In genomic region chr11:114823199-114823725, GRCm38 (mm10) we compare ENCODE assay signal across 10 mouse cellular contexts. TPM values are rescaled to one million over a fixed set of nuclear protein-coding genes. Genes with fewer than 3 reads are reported as not detected.
DNase-seq lines count a peak whose midpoint lies in the region; ATAC-seq and TF ChIP-seq lines count a peak whose summit lies in the region.
"Had no signal": no experiment of that assay in that cellular context is flagged by ENCODE, and none has a peak within 500 bp of the region (broad histone marks: within the 10 kb centered on the region; RNA-seq: fewer than 3 reads in every experiment).

No protein-coding gene starts in this region.

- ATAC-seq in heart, postnatal 0 days (ENCODE audit: insufficient read depth, low read depth), result no peak
- peak; percentile 33; the same call in 1 of the 2 replicates for ATAC-seq in forebrain, embryonic 12.5 days (ENCODE audit: low FRiP score)
- no peak for ATAC-seq in midbrain, embryonic 11.5 days (ENCODE audit: low FRiP score)
- ATAC-seq in erythroid progenitor cell, adult 5-6 weeks (replicated peaks; ENCODE audit: low FRiP score, poor library complexity, severe bottlenecking), result no peak

- TF ChIP-seq CTCF in heart, postnatal 0 days (IDR thresholded peaks at IDR 0.05; ENCODE audit: low read depth), result no peak

- no peaks in the 10 kb centered on the region for H3K36me3 ChIP-seq in heart, postnatal 0 days (replicated peaks; ENCODE audit: control insufficient read depth, insufficient read depth, low read length)
- no peaks in the 10 kb centered on the region for H3K36me3 ChIP-seq in forebrain, embryonic 12.5 days (replicated peaks)
- no peaks in the 10 kb centered on the region for H3K36me3 ChIP-seq in midbrain, embryonic 11.5 days (ENCODE audit: control insufficient read depth, insufficient read depth, low read length)
- H3K36me3 ChIP-seq: liver, embryonic 15.5 days had no signal

- no peaks in the 10 kb centered on the region for H3K27me3 ChIP-seq in heart, postnatal 0 days (ENCODE audit: control insufficient read depth, insufficient read depth, low read length)
- H3K27me3 ChIP-seq in forebrain, embryonic 12.5 days, result peaks cover 14% of the 10 kb centered on the region; the same call in 1 of the 2 replicates
- H3K27me3 ChIP-seq in midbrain, embryonic 11.5 days (ENCODE audit: control insufficient read depth, insufficient read depth, low read length), result no peaks in the 10 kb centered on the region
- H3K27me3 ChIP-seq: liver, embryonic 15.5 days had no signal

- 0 out of 2 replicates have a peak overlapping the region, but pooled peaks have one; percentile 3 for H3K27ac ChIP-seq in heart, postnatal 0 days (ENCODE audit: low read depth)
- 0 out of 2 replicates have a peak overlapping the region, but pooled peaks have one; percentile 21 for H3K27ac ChIP-seq in brown adipose tissue, adult 24 weeks (replicated peaks; ENCODE audit: low read depth, low read length)
- H3K27ac ChIP-seq in forebrain, embryonic 12.5 days, result peak overlapping the region; percentile 66; the same call in 1 of the 2 replicates
- H3K27ac ChIP-seq in midbrain, embryonic 11.5 days (ENCODE audit: low read depth, low read length), result 0 out of 2 replicates have a peak overlapping the region, but pooled peaks have one; percentile 9
- H3K27ac ChIP-seq: liver, embryonic 15.5 days had no signal

- no peak overlapping the region for H3K4me3 ChIP-seq in heart, postnatal 0 days (ENCODE audit: low read depth, low read length)
- H3K4me3 ChIP-seq in brown adipose tissue, adult 24 weeks (ENCODE audit: insufficient read depth, low read depth, low read length), result no peak overlapping the region
- no peak overlapping the region for H3K4me3 ChIP-seq in forebrain, embryonic 12.5 days (replicated peaks)
- H3K4me3 ChIP-seq in midbrain, embryonic 11.5 days (ENCODE audit: low read depth, low read length), result no peak overlapping the region
- H3K4me3 ChIP-seq: liver, embryonic 15.5 days had no signal

- no peaks in the 10 kb centered on the region for H3K9me3 ChIP-seq in heart, postnatal 0 days (replicated peaks; ENCODE audit: control insufficient read depth, low read length)
- H3K9me3 ChIP-seq in forebrain, embryonic 12.5 days, result no peaks in the 10 kb centered on the region
- H3K9me3 ChIP-seq in midbrain, embryonic 11.5 days (ENCODE audit: control insufficient read depth, low read length), result no peaks in the 10 kb centered on the region
- H3K9me3 ChIP-seq: liver, embryonic 15.5 days had no signal

- no peak overlapping the region for H3K4me2 ChIP-seq in heart, postnatal 0 days (ENCODE audit: low read depth, low read length)
- no peak overlapping the region for H3K4me2 ChIP-seq in forebrain, embryonic 12.5 days
- H3K4me2 ChIP-seq in midbrain, embryonic 11.5 days, result peak overlapping the region; percentile 4; the same call in 1 of the 2 replicates
- H3K4me2 ChIP-seq: liver, embryonic 15.5 days had no signal

- TF ChIP-seq EP300 in heart, postnatal 0 days (IDR thresholded peaks at IDR 0.05; ENCODE audit: low read depth), result no peak

- DNase-seq in heart, postnatal 0 days (ENCODE audit: low spot score), result no peak
- no peak for DNase-seq in heart, adult 18-20 months
- DNase-seq in midbrain, embryonic 11.5 days (ENCODE audit: low spot score, missing footprints), result no peak
- DNase-seq in testis, postnatal 10 days (ENCODE audit: low spot score), result no peak
- DNase-seq in cerebellum, postnatal 4 days (ENCODE audit: low spot score in 2 of 2), result no peak

- H3K4me1 ChIP-seq in heart, postnatal 0 days (ENCODE audit: control insufficient read depth, insufficient read depth), result 0 out of 2 replicates have a peak, but pooled peaks cover 3% of the 10 kb centered on the region
- no peaks in the 10 kb centered on the region for H3K4me1 ChIP-seq in brown adipose tissue, adult 24 weeks (ENCODE audit: control insufficient read depth, insufficient read depth, insufficient read length, low read length)
- H3K4me1 ChIP-seq in forebrain, embryonic 12.5 days, result peaks cover 29% of the 10 kb centered on the region
- H3K4me1 ChIP-seq in midbrain, embryonic 11.5 days (ENCODE audit: control insufficient read depth, insufficient read depth, low read length), result peaks cover 18% of the 10 kb centered on the region

- 24% methylated on average over 11 of the region's 11 CpGs for WGBS in heart, postnatal 0 days
- WGBS in forebrain, embryonic 12.5 days, result under 1% methylated on average over 11 of the region's 11 CpGs
- WGBS in midbrain, embryonic 11.5 days, result 3% methylated on average over 11 of the region's 11 CpGs

- H3K9ac ChIP-seq in heart, postnatal 0 days (replicated peaks; ENCODE audit: low read depth, low read length), result no peak overlapping the region
- H3K9ac ChIP-seq in forebrain, embryonic 12.5 days, result no peak overlapping the region
- H3K9ac ChIP-seq in midbrain, embryonic 11.5 days (ENCODE audit: low read length), result 0 out of 2 replicates have a peak overlapping the region, but pooled peaks have one; percentile 20
- H3K9ac ChIP-seq: liver, embryonic 15.5 days had no signal

RNA-seq across cellular contexts. Expression of gene Gpr142, which starts 24.5 kb away (rescaled TPM):
- total RNA-seq in heart, postnatal 0 days (2014; rRNA removed; ENCODE audit: low replicate concordance), result not detected in 2 replicates
- polyA plus RNA-seq in heart, postnatal 0 days (2015; fragmentation: Nextera tagmentation; extraction: Ambion mirVana), result not detected in 2 replicates
- not detected for total RNA-seq in heart, adult 18-20 months (2021)
- polyA plus RNA-seq in brown adipose tissue, adult 24 weeks (2012; ENCODE audit: insufficient read depth, insufficient read length, missing spikeins), result not detected in 2 replicates
- not detected in 2 replicates for polyA plus RNA-seq in forebrain, embryonic 12.5 days (2016; fragmentation: Nextera tagmentation; extraction: Ambion mirVana)
- polyA plus RNA-seq in midbrain, embryonic 11.5 days (2014; fragmentation: Nextera tagmentation; extraction: Ambion mirVana), result 0.12 TPM in 1 of 2 replicates, not detected in the other
- total RNA-seq in erythroid progenitor cell, adult 5-6 weeks (2015; ENCODE audit: low replicate concordance), result not detected in 2 replicates
- total RNA-seq in erythroid progenitor cell, adult 5-6 weeks (2017; ENCODE audit: low replicate concordance), result not detected in 2 replicates
- total RNA-seq: gastrocnemius, postnatal 10 days had no signal
- polyA plus RNA-seq: liver, embryonic 15.5 days had no signal

RNA-seq across cellular contexts. Expression of gene Btbd17, which starts 27.5 kb away (rescaled TPM):
- not detected in 2 replicates for total RNA-seq in heart, postnatal 0 days (2014; rRNA removed; ENCODE audit: low replicate concordance)
- polyA plus RNA-seq in heart, postnatal 0 days (2015; fragmentation: Nextera tagmentation; extraction: Ambion mirVana), result 0.12 and 0.18 TPM in 2 replicates
- not detected for total RNA-seq in heart, adult 18-20 months (2021)
- not detected in 2 replicates for polyA plus RNA-seq in brown adipose tissue, adult 24 weeks (2012; ENCODE audit: insufficient read depth, insufficient read length, missing spikeins)
- polyA plus RNA-seq in forebrain, embryonic 12.5 days (2016; fragmentation: Nextera tagmentation; extraction: Ambion mirVana), result 41.6 and 44.8 TPM in 2 replicates
- polyA plus RNA-seq in midbrain, embryonic 11.5 days (2014; fragmentation: Nextera tagmentation; extraction: Ambion mirVana), result 65.3 and 70.2 TPM in 2 replicates
- not detected in 2 replicates for total RNA-seq in erythroid progenitor cell, adult 5-6 weeks (2015; ENCODE audit: low replicate concordance)
- total RNA-seq in erythroid progenitor cell, adult 5-6 weeks (2017; ENCODE audit: low replicate concordance), result not detected in 2 replicates
- polyA plus RNA-seq: liver, embryonic 15.5 days had no signal

RNA-seq across cellular contexts. Expression of gene Gprc5c, which starts 27.7 kb away (rescaled TPM):
- total RNA-seq in heart, postnatal 0 days (2014; rRNA removed; ENCODE audit: low replicate concordance), result 14.1 and 16.5 TPM in 2 replicates
- polyA plus RNA-seq in heart, postnatal 0 days (2015; fragmentation: Nextera tagmentation; extraction: Ambion mirVana), result 6.8 and 7.5 TPM in 2 replicates
- 1 to 10 TPM; 5.1 to 7.5 TPM for total RNA-seq in heart, adult 18-20 months (2021)
- 5.4 and 8.4 TPM in 2 replicates for polyA plus RNA-seq in brown adipose tissue, adult 24 weeks (2012; ENCODE audit: insufficient read depth, insufficient read length, missing spikeins)
- polyA plus RNA-seq in forebrain, embryonic 12.5 days (2016; fragmentation: Nextera tagmentation; extraction: Ambion mirVana), result 8.4 and 10.8 TPM in 2 replicates
- 8.9 and 10.7 TPM in 2 replicates for polyA plus RNA-seq in midbrain, embryonic 11.5 days (2014; fragmentation: Nextera tagmentation; extraction: Ambion mirVana)
- total RNA-seq in erythroid progenitor cell, adult 5-6 weeks (2015; ENCODE audit: low replicate concordance), result not detected in 2 replicates
- total RNA-seq in erythroid progenitor cell, adult 5-6 weeks (2017; ENCODE audit: low replicate concordance), result not detected in 2 replicates

RNA-seq across cellular contexts. Expression of gene Kif19a, which starts 58.1 kb away (rescaled TPM):
- 2.7 TPM in 1 of 2 replicates, not detected in the other for total RNA-seq in heart, postnatal 0 days (2014; rRNA removed; ENCODE audit: low replicate concordance)
- 0.08 and 0.14 TPM in 2 replicates for polyA plus RNA-seq in heart, postnatal 0 days (2015; fragmentation: Nextera tagmentation; extraction: Ambion mirVana)
- 1 to 10 TPM in 1 of 2 experiments, under 1 TPM in 1; 0.42 to 1.3 TPM for total RNA-seq in heart, adult 18-20 months (2021)
- polyA plus RNA-seq in brown adipose tissue, adult 24 weeks (2012; ENCODE audit: insufficient read depth, insufficient read length, missing spikeins), result 0.99 TPM in 1 of 2 replicates, not detected in the other
- 0.80 and 1.4 TPM in 2 replicates for polyA plus RNA-seq in forebrain, embryonic 12.5 days (2016; fragmentation: Nextera tagmentation; extraction: Ambion mirVana)
- 0.61 and 0.94 TPM in 2 replicates for polyA plus RNA-seq in midbrain, embryonic 11.5 days (2014; fragmentation: Nextera tagmentation; extraction: Ambion mirVana)
- not detected in 2 replicates for total RNA-seq in erythroid progenitor cell, adult 5-6 weeks (2015; ENCODE audit: low replicate concordance)
- total RNA-seq in erythroid progenitor cell, adult 5-6 weeks (2017; ENCODE audit: low replicate concordance), result not detected in 2 replicates

Comparison
In these comparisons a context has a peak if more than half of its experiments do, and no peak if none do; other contexts are left out.
1. H3K27ac ChIP-seq: peak in every context shown above with its lines; median percentile 66 in forebrain, embryonic 12.5 days; 21 in brown adipose tissue, adult 24 weeks; 9 in midbrain, embryonic 11.5 days; 3 in heart, postnatal 0 days.
2. RNA of gene Btbd17, which starts 27.5 kb away (polyA plus RNA-seq): 65.3 to 70.2 TPM in midbrain, embryonic 11.5 days and 41.6 to 44.8 TPM in forebrain, embryonic 12.5 days; 0.12 to 0.18 TPM in heart, postnatal 0 days and not detected in brown adipose tissue, adult 24 weeks; every median in the first group is over 10 times any median in the second.